In the genomic region with DNA sequence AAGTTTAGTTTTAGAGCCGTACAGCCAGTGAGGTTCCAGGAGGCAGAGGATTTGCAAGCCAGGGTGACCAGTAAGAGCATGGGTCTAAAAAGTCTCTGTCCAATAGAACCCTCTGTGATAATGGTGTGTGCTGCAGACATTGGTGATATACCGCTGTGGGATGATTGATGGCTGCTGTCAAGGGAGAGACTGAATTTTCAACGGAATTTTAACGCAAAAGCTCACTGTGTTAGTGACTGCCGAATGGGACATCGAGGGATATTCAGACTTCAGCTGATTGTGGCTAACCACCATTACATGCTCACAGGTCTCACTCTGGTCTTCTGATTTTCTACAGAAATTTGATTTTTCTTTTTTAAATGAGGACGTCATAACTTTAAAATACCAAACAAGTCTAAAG, we compare ENCODE assay signal across 20 mouse cellular contexts.
A peak's percentile ranks its signal among the peaks of the same experiment; 100 is the strongest.
DNase-seq lines count a peak whose midpoint lies in the region; ATAC-seq and TF ChIP-seq lines count a peak whose summit lies in the region.
"Had no signal": no experiment of that assay in that cellular context is flagged by ENCODE, and none has a peak within 500 bp of the region (broad histone marks: within the 10 kb centered on the region; RNA-seq: fewer than 3 reads in every experiment).

No protein-coding gene starts in this region.

- H3K27me3 ChIP-seq in forebrain, embryonic 10.5 days (ENCODE audit: poor library complexity, severe bottlenecking) = no peaks in the 10 kb centered on the region
- H3K27me3 ChIP-seq in forebrain, embryonic 14.5 days (replicated peaks; ENCODE audit: control insufficient read depth, insufficient read depth, low read length) = no peaks in the 10 kb centered on the region
- H3K27me3 ChIP-seq in liver, embryonic 13.5 days = no peaks in the 10 kb centered on the region
- no peaks in the 10 kb centered on the region for H3K27me3 ChIP-seq in liver, postnatal 0 days (ENCODE audit: insufficient read depth, low read length)
- H3K27me3 ChIP-seq: embryonic facial prominence, embryonic 15.5 days; forebrain, embryonic 13.5 days; heart, embryonic 12.5 days had no signal

- TF ChIP-seq EP300 in liver, postnatal 0 days (IDR thresholded peaks at IDR 0.05; ENCODE audit: low read depth) = no peak

- ATAC-seq in forebrain, embryonic 14.5 days = no peak
- no peak for ATAC-seq in liver, embryonic 13.5 days (ENCODE audit: low read depth)
- no peak for ATAC-seq in liver, postnatal 0 days
- ATAC-seq: CD4-positive, CD25-positive, alpha-beta regulatory T cell, adult 4 months; forebrain, embryonic 13.5 days; hindbrain, embryonic 16.5 days; inflammation-experienced regulatory T-cells, adult 6 months had no signal

- H3K36me3 ChIP-seq in forebrain, embryonic 10.5 days (replicated peaks) = no peaks in the 10 kb centered on the region
- H3K36me3 ChIP-seq in forebrain, embryonic 14.5 days (ENCODE audit: control insufficient read depth, insufficient read depth, low read length) = no peaks in the 10 kb centered on the region
- no peaks in the 10 kb centered on the region for H3K36me3 ChIP-seq in liver, embryonic 13.5 days
- no peaks in the 10 kb centered on the region for H3K36me3 ChIP-seq in liver, postnatal 0 days (replicated peaks; ENCODE audit: insufficient read depth, low read length)
- H3K36me3 ChIP-seq: embryonic facial prominence, embryonic 15.5 days; heart, embryonic 12.5 days had no signal

- peaks cover 68% of the 10 kb centered on the region for H3K4me1 ChIP-seq in forebrain, embryonic 10.5 days
- H3K4me1 ChIP-seq in forebrain, embryonic 14.5 days (ENCODE audit: control insufficient read depth, insufficient read depth, low read length) = peaks cover 2% of the 10 kb centered on the region; the same call in 1 of the 2 replicates
- H3K4me1 ChIP-seq in liver, embryonic 13.5 days (replicated peaks) = peaks cover 53% of the 10 kb centered on the region
- peaks cover 29% of the 10 kb centered on the region for H3K4me1 ChIP-seq in liver, postnatal 0 days (ENCODE audit: insufficient read depth)
- H3K4me1 ChIP-seq in embryonic fibroblast, embryonic 13.5 days (ENCODE audit: control insufficient read depth, insufficient read depth, low read length) = peaks cover 7% of the 10 kb centered on the region

- H3K4me3 ChIP-seq in forebrain, embryonic 10.5 days = no peak overlapping the region
- no peak overlapping the region for H3K4me3 ChIP-seq in forebrain, embryonic 14.5 days (ENCODE audit: low read depth, low read length)
- no peak overlapping the region for H3K4me3 ChIP-seq in liver, embryonic 13.5 days (replicated peaks)
- H3K4me3 ChIP-seq in liver, postnatal 0 days (ENCODE audit: low read depth, low read length) = no peak overlapping the region
- H3K4me3 ChIP-seq in embryonic fibroblast, embryonic 13.5 days (ENCODE audit: insufficient read depth, low read length) = no peak overlapping the region
- H3K4me3 ChIP-seq: embryonic facial prominence, embryonic 15.5 days; forebrain, embryonic 13.5 days; heart, adult 2 months; heart, embryonic 12.5 days had no signal

- peak overlapping the region; percentile 21; the same call in 1 of the 2 replicates for H3K27ac ChIP-seq in forebrain, embryonic 10.5 days
- H3K27ac ChIP-seq in forebrain, embryonic 14.5 days (ENCODE audit: low read depth, low read length) = no peak overlapping the region
- 0 out of 2 replicates have a peak overlapping the region, but pooled peaks have one; percentile 2 for H3K27ac ChIP-seq in liver, embryonic 13.5 days
- H3K27ac ChIP-seq in liver, postnatal 0 days (ENCODE audit: low read depth) = no peak overlapping the region
- peak overlapping the region; percentile 25; the same call in 1 of the 2 replicates for H3K27ac ChIP-seq in embryonic fibroblast, embryonic 13.5 days (ENCODE audit: insufficient read depth, low read length)
- H3K27ac ChIP-seq: forebrain, embryonic 13.5 days; heart, adult 2 months had no signal

- no peak overlapping the region for H3K4me2 ChIP-seq in forebrain, embryonic 14.5 days (ENCODE audit: low read length)
- no peak overlapping the region for H3K4me2 ChIP-seq in liver, embryonic 13.5 days
- H3K4me2 ChIP-seq in liver, postnatal 0 days (ENCODE audit: low read depth, low read length) = no peak overlapping the region
- H3K4me2 ChIP-seq: embryonic facial prominence, embryonic 15.5 days; forebrain, embryonic 13.5 days; heart, embryonic 12.5 days had no signal

- no peak overlapping the region for H3K9ac ChIP-seq in forebrain, embryonic 14.5 days (ENCODE audit: low read length)
- H3K9ac ChIP-seq in liver, embryonic 13.5 days = no peak overlapping the region
- no peak overlapping the region for H3K9ac ChIP-seq in liver, postnatal 0 days (replicated peaks)
- H3K9ac ChIP-seq: embryonic facial prominence, embryonic 15.5 days; forebrain, embryonic 13.5 days; heart, embryonic 12.5 days had no signal

- no peaks in the 10 kb centered on the region for H3K9me3 ChIP-seq in forebrain, embryonic 10.5 days
- no peaks in the 10 kb centered on the region for H3K9me3 ChIP-seq in forebrain, embryonic 14.5 days (replicated peaks; ENCODE audit: control insufficient read depth, low read length)
- no peaks in the 10 kb centered on the region for H3K9me3 ChIP-seq in liver, embryonic 13.5 days (replicated peaks)
- no peaks in the 10 kb centered on the region for H3K9me3 ChIP-seq in liver, postnatal 0 days (ENCODE audit: low read length)
- H3K9me3 ChIP-seq: embryonic facial prominence, embryonic 15.5 days; forebrain, embryonic 13.5 days; heart, embryonic 12.5 days had no signal

- 87% methylated on average over 7 of the region's 7 CpGs for WGBS in forebrain, embryonic 10.5 days
- WGBS in forebrain, embryonic 14.5 days = 75% methylated on average over 7 of the region's 7 CpGs
- WGBS in liver, embryonic 13.5 days (ENCODE audit: insufficient replicate concordance) = 66% methylated on average over 7 of the region's 7 CpGs
- 76% methylated on average over 7 of the region's 7 CpGs for WGBS in liver, postnatal 0 days (ENCODE audit: insufficient replicate concordance)

- no peak for TF ChIP-seq POLR2A in embryonic fibroblast, embryonic 13.5 days (IDR thresholded peaks at IDR 0.05; ENCODE audit: low read depth, low read length)

- DNase-seq in forebrain, embryonic 10.5 days (ENCODE audit: extremely low spot score, low spot score) = no peak
- no peak for DNase-seq in forebrain, embryonic 14.5 days (ENCODE audit: low spot score)
- DNase-seq in liver, embryonic 13.5 days = no peak
- DNase-seq in liver, postnatal 0 days = no peak
- no peak for DNase-seq in natural killer cell, adult 2 months (ENCODE audit: low spot score in 2 of 2)
- no peak for DNase-seq in kidney, adult 11 months
- DNase-seq: adrenal gland, postnatal 10 days; B cell, adult 2 months; cerebellum, adult 11 months; cerebellum, adult 8-10 months; cerebellum, postnatal 14 days; gastrocnemius, postnatal 10 days; heart, adult 2 months had no signal

- no peak for TF ChIP-seq CTCF in liver, postnatal 0 days (IDR thresholded peaks at IDR 0.05; ENCODE audit: low read depth)
- TF ChIP-seq CTCF in embryonic fibroblast, embryonic 13.5 days (IDR thresholded peaks at IDR 0.05; ENCODE audit: borderline replicate concordance, insufficient read depth, low read length) = no peak

Comparison
In these comparisons a context has a peak if more than half of its experiments do, and no peak if none do; other contexts are left out.
1. H3K27ac ChIP-seq: peak in forebrain, embryonic 10.5 days (single experiment), liver, embryonic 13.5 days (single experiment) and embryonic fibroblast, embryonic 13.5 days (single experiment); none in forebrain, embryonic 14.5 days (single experiment) and liver, postnatal 0 days (single experiment).